Mouse (Mus musculus): ENCODE measurements at regions not wholly inside any gene's neighbourhood (a gene's known extent, or its start where the extent isn't known, plus 50 kb on each side); places are given as distances from the start of the nearest gene placed in this dataset.
"Not testable (repeated sequence)": the region's sequence is repeated elsewhere in the genome, so short reads cannot be mapped to it uniquely, and the experiment has no call there.

- no peak overlapping the region for H3K27ac ChIP-seq (ENCODE audit: insufficient read depth, low read length)
- no peaks in the 10 kb centered on the region for H3K27me3 ChIP-seq (ENCODE audit: control insufficient read depth, insufficient read depth, low read length, poor library complexity, severe bottlenecking)
- no peaks in the 10 kb centered on the region for H3K9me3 ChIP-seq (replicated peaks; ENCODE audit: control insufficient read depth, insufficient read depth, low read length, poor library complexity, severe bottlenecking)
- no peak overlapping the region for H3K9ac ChIP-seq (ENCODE audit: low read depth, poor library complexity, severe bottlenecking)
- H3K4me3 ChIP-seq (ENCODE audit: low read depth, low read length): no peak overlapping the region
- TF ChIP-seq CTCF (IDR thresholded peaks at IDR 0.05; ENCODE audit: low read depth, low read length) (no peak), POLR2A (IDR thresholded peaks at IDR 0.05; ENCODE audit: insufficient read depth, low read length) (no peak), EP300 (IDR thresholded peaks at IDR 0.05; ENCODE audit: insufficient read depth, low read depth, low read length) (no peak)
- H3K36me3 ChIP-seq (ENCODE audit: control insufficient read depth, insufficient read depth, low read length, poor library complexity, severe bottlenecking): no peaks in the 10 kb centered on the region
- H3K4me1 ChIP-seq (ENCODE audit: control insufficient read depth, insufficient read depth, low read length): no peaks in the 10 kb centered on the region
These were observed 532.8 kb downstream of the Tfec start for GRCm38 (mm10) chr6:16365450-16365849.

- Histone ChIP-seq H3K9ac (ENCODE audit: low read depth, poor library complexity, severe bottlenecking) (no peak overlapping the region), H3K27ac (ENCODE audit: insufficient read depth, low read length) (peak overlapping the region; percentile 84), H3K4me1 (ENCODE audit: control insufficient read depth, insufficient read depth, low read length) (no peaks in the 10 kb centered on the region), H3K4me3 (ENCODE audit: low read depth, low read length) (no peak overlapping the region), H3K27me3 (ENCODE audit: control insufficient read depth, insufficient read depth, low read length, poor library complexity, severe bottlenecking) (no peaks in the 10 kb centered on the region), H3K36me3 (ENCODE audit: control insufficient read depth, insufficient read depth, low read length, poor library complexity, severe bottlenecking) (no peaks in the 10 kb centered on the region), H3K9me3 (replicated peaks; ENCODE audit: control insufficient read depth, insufficient read depth, low read length, poor library complexity, severe bottlenecking) (no peaks in the 10 kb centered on the region)
- TF ChIP-seq EP300 (IDR thresholded peaks at IDR 0.05; ENCODE audit: insufficient read depth, low read depth, low read length) (peak; percentile 79), POLR2A (IDR thresholded peaks at IDR 0.05; ENCODE audit: insufficient read depth, low read length) (no peak)
These were observed 536.2 kb downstream of the Tfec start for GRCm38 (mm10) chr6:16362057-16362456.

GRCm38 (mm10) chr6:16359881-16360711 is 538.1 kb downstream of the Tfec start:
- H3K27ac ChIP-seq (ENCODE audit: insufficient read depth, low read length); H3K4me1 ChIP-seq (ENCODE audit: control insufficient read depth, insufficient read depth, low read length); H3K36me3 ChIP-seq (ENCODE audit: control insufficient read depth, insufficient read depth, low read length, poor library complexity, severe bottlenecking); H3K9ac ChIP-seq (ENCODE audit: low read depth, poor library complexity, severe bottlenecking); H3K9me3 ChIP-seq (replicated peaks; ENCODE audit: control insufficient read depth, insufficient read depth, low read length, poor library complexity, severe bottlenecking); H3K27me3 ChIP-seq (ENCODE audit: control insufficient read depth, insufficient read depth, low read length, poor library complexity, severe bottlenecking); H3K4me3 ChIP-seq (ENCODE audit: low read depth, low read length): not testable (repeated sequence)
- peak; percentile 8 for TF ChIP-seq CTCF (IDR thresholded peaks at IDR 0.05; ENCODE audit: low read depth, low read length)

- no peak overlapping the region for H3K27ac ChIP-seq (ENCODE audit: insufficient read depth, low read length)
- no peaks in the 10 kb centered on the region for H3K36me3 ChIP-seq (ENCODE audit: control insufficient read depth, insufficient read depth, low read length, poor library complexity, severe bottlenecking)
- H3K4me1 ChIP-seq (ENCODE audit: control insufficient read depth, insufficient read depth, low read length): no peaks in the 10 kb centered on the region
- no peaks in the 10 kb centered on the region for H3K9me3 ChIP-seq (replicated peaks; ENCODE audit: control insufficient read depth, insufficient read depth, low read length, poor library complexity, severe bottlenecking)
- no peak overlapping the region for H3K4me3 ChIP-seq (ENCODE audit: low read depth, low read length)
- 0 out of 2 replicates have a peak overlapping the region, but pooled peaks have one; percentile 40 for H3K9ac ChIP-seq (ENCODE audit: low read depth, poor library complexity, severe bottlenecking)
- TF ChIP-seq CTCF (IDR thresholded peaks at IDR 0.05; ENCODE audit: low read depth, low read length) (no peak), EP300 (IDR thresholded peaks at IDR 0.05; ENCODE audit: insufficient read depth, low read depth, low read length) (no peak), POLR2A (IDR thresholded peaks at IDR 0.05; ENCODE audit: insufficient read depth, low read length) (no peak)
- no peaks in the 10 kb centered on the region for H3K27me3 ChIP-seq (ENCODE audit: control insufficient read depth, insufficient read depth, low read length, poor library complexity, severe bottlenecking)
These were observed 538.8 kb downstream of the Tfec start for GRCm38 (mm10) chr6:16359464-16359863.

GRCm38 (mm10) chr6:16333638-16334037 is 564.6 kb downstream of the Tfec start:
- Histone ChIP-seq H3K9me3 (replicated peaks; ENCODE audit: control insufficient read depth, insufficient read depth, low read length, poor library complexity, severe bottlenecking) (no peaks in the 10 kb centered on the region), H3K4me3 (ENCODE audit: low read depth, low read length) (no peak overlapping the region), H3K27me3 (ENCODE audit: control insufficient read depth, insufficient read depth, low read length, poor library complexity, severe bottlenecking) (no peaks in the 10 kb centered on the region; the same call in 1 of the 2 replicates), H3K4me1 (ENCODE audit: control insufficient read depth, insufficient read depth, low read length) (no peaks in the 10 kb centered on the region), H3K36me3 (ENCODE audit: control insufficient read depth, insufficient read depth, low read length, poor library complexity, severe bottlenecking) (no peaks in the 10 kb centered on the region), H3K27ac (ENCODE audit: insufficient read depth, low read length) (no peak overlapping the region), H3K9ac (ENCODE audit: low read depth, poor library complexity, severe bottlenecking) (no peak overlapping the region)
- TF ChIP-seq POLR2A (IDR thresholded peaks at IDR 0.05; ENCODE audit: insufficient read depth, low read length) (no peak), EP300 (IDR thresholded peaks at IDR 0.05; ENCODE audit: insufficient read depth, low read depth, low read length) (no peak), CTCF (IDR thresholded peaks at IDR 0.05; ENCODE audit: low read depth, low read length) (no peak)

- no peak overlapping the region for H3K27ac ChIP-seq (ENCODE audit: insufficient read depth, low read length)
- no peak for TF ChIP-seq POLR2A (IDR thresholded peaks at IDR 0.05; ENCODE audit: insufficient read depth, low read length)
- TF ChIP-seq EP300 (IDR thresholded peaks at IDR 0.05; ENCODE audit: insufficient read depth, low read depth, low read length): no peak
- TF ChIP-seq CTCF (IDR thresholded peaks at IDR 0.05; ENCODE audit: low read depth, low read length): no peak
- H3K9ac ChIP-seq (ENCODE audit: low read depth, poor library complexity, severe bottlenecking): no peak overlapping the region
- peaks cover 1% of the 10 kb centered on the region for H3K27me3 ChIP-seq (ENCODE audit: control insufficient read depth, insufficient read depth, low read length, poor library complexity, severe bottlenecking)
- H3K4me1 ChIP-seq (ENCODE audit: control insufficient read depth, insufficient read depth, low read length): peaks cover 3% of the 10 kb centered on the region
- no peak overlapping the region for H3K4me3 ChIP-seq (ENCODE audit: low read depth, low read length)
- H3K9me3 ChIP-seq (replicated peaks; ENCODE audit: control insufficient read depth, insufficient read depth, low read length, poor library complexity, severe bottlenecking): no peaks in the 10 kb centered on the region
- no peaks in the 10 kb centered on the region for H3K36me3 ChIP-seq (ENCODE audit: control insufficient read depth, insufficient read depth, low read length, poor library complexity, severe bottlenecking)
These were observed 583.8 kb downstream of the Tfec start for GRCm38 (mm10) chr6:16314305-16315010.

Measured in ES-Bruce4 (cell line).